Mouse (Mus musculus) C2C12 (cell line): ENCODE results near the gene C4b. TPM values are rescaled to one million over a fixed set of nuclear protein-coding genes. Genes with fewer than 3 reads are reported as not detected.

ENCODE experiments used
- H3K27me3 ChIP-seq: one replicate; pipeline ENCODE4 v1.6.1; 2011; ENCODE audit not compliant: control insufficient read depth, insufficient read depth, insufficient read length
- H3K36me3 ChIP-seq: one replicate; pipeline ENCODE4 v1.6.1; 2011; ENCODE audit not compliant: control insufficient read depth, insufficient read depth
- H3K4me3 ChIP-seq: one replicate; pipeline ENCODE4 v1.5.1; 2011; ENCODE audit warnings: mild to moderate bottlenecking, control low read depth; ENCODE audit not compliant: poor library complexity, insufficient read depth, severe bottlenecking
- H3K79me2 ChIP-seq: one replicate; pipeline ENCODE4 v1.6.1; 2011; ENCODE audit not compliant: control insufficient read depth, insufficient read depth
- H3K79me3 ChIP-seq: one replicate; pipeline ENCODE4 v1.6.1; 2011; ENCODE audit warnings: low read depth, control low read depth
- H3ac ChIP-seq: one replicate; pipeline ENCODE3; 2011; ENCODE audit warnings: low read depth; ENCODE audit not compliant: control insufficient read depth, insufficient read length
- CEBPB ChIP-seq: IDR thresholded peaks from one replicate; pipeline ENCODE4 v1.6.1; 2011; ENCODE audit warnings: low read depth, mild to moderate bottlenecking, control low read depth, moderate library complexity
- CTCF ChIP-seq: IDR thresholded peaks from one replicate; pipeline ENCODE4 v1.5.1; 2011; ENCODE audit not compliant: control insufficient read depth, insufficient read depth, insufficient read length
- FOSL1 ChIP-seq: IDR thresholded peaks from one replicate; pipeline ENCODE4 v1.8.0; 2011; ENCODE audit warnings: mild to moderate bottlenecking, low read length; ENCODE audit not compliant: poor library complexity, insufficient read depth, severe bottlenecking
- MAX ChIP-seq: IDR thresholded peaks from one replicate; pipeline ENCODE4 v1.6.1; 2011; ENCODE audit warnings: mild to moderate bottlenecking, control low read depth
- MYOD1 ChIP-seq: IDR thresholded peaks from one replicate; pipeline ENCODE4 v1.6.1; 2011; ENCODE audit warnings: low read depth; ENCODE audit not compliant: control insufficient read depth, insufficient read length
- MYOG ChIP-seq: IDR thresholded peaks from one replicate; pipeline ENCODE4 v1.6.1; 2011; ENCODE audit not compliant: control insufficient read depth, insufficient read length; ENCODE audit errors: extremely low read depth
- USF1 ChIP-seq: IDR thresholded peaks from one replicate; pipeline ENCODE4 v1.6.1; 2011; ENCODE audit warnings: low read depth, mild to moderate bottlenecking, control low read depth, moderate library complexity
- polyA plus RNA-seq: library from polyadenylated mRNA; unstranded; fragments of >200 nt; fragmentation: generic; extraction: Trizol; gene quantifications from one replicate; pipeline ENCODE4 v1.2.1, GENCODE M21; 2012; ENCODE audit warnings: missing spikeins

Gene C4b
- polyA plus RNA-seq, 1 experiment: not detected

DNA sequence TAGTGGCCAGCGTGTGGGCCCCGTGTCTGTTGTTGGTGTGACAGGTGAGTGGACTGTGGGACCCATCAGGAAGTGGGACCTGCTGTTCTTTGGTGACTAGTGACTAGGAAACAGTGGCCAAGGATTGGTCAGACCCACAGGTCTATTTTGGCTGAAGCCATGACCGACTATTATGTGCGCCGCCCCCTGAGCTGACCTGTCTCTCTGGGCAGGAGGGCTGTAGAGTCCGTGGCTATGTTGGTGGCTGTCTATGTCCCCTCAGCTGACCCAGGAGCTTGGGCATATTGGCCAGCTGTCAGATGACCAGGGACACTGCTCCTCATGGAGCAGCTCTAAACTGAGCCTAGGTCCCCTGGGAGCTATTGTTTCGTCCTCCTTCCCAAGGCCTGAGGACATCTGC lies 54.8 kb downstream of the C4b start:
- H3K27me3 ChIP-seq: peaks cover 52% of the 10 kb centered on the region
- H3ac ChIP-seq: no peak overlapping the region
- no peaks in the 10 kb centered on the region for H3K36me3 ChIP-seq
- TF ChIP-seq FOSL1: no peak
- TF ChIP-seq MAX: no peak
- TF ChIP-seq CEBPB: no peak
- no peak for TF ChIP-seq MYOG
- TF ChIP-seq MYOD1: no peak
- TF ChIP-seq CTCF: no peak
- H3K4me3 ChIP-seq: no peak overlapping the region
- no peaks in the 10 kb centered on the region for H3K79me2 ChIP-seq
- H3K79me3 ChIP-seq: no peaks in the 10 kb centered on the region

DNA sequence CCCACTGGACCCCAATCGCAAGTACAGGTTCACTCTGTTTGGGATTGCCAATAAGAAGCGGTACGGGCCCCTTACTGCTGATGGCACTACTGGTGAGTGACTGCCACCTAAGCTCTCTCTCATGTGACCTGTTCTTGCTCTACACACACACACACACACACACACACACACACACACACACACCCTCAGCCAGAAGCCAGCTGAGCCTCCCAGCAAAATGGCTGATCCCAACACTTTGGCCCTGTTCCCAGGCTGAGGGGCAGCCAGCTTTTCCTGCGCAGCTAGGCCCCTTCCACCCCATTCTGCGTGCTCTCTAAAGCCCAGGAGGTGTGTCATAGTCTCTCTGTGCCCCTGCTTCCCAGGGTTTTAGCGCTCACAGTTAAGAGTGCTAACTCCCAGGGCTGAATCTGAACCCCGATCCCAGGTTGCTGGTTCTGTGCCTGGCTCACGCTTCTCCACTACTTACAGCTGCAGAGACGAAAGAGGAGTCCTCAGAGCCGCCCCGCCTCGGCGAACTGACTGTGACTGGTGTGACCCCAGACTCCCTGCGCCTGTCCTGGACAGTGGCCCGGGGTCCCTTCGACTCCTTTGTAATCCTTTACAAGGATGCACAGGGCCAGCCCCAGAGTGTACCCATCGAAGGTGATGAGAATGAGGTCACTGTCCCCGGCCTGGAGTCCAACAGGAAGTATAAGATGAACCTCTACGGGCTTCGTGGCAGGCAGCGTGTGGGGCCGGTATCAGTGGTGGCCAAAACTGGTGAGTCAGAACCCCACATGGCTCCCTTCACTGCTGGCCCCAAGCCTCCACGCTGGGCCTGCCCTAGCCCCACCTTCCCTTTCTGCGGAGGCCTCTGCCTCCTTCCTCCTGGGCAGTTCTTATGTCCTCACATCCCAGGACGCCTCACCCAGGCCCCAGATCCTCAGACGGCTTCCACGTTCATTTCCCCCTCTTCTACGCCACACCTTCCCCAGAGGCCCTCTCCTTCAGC lies 58.3 kb downstream of the C4b start:
- Histone ChIP-seq H3K79me2 (no peaks in the 10 kb centered on the region), H3ac (peak overlapping the region; percentile 25), H3K36me3 (no peaks in the 10 kb centered on the region), H3K79me3 (no peaks in the 10 kb centered on the region), H3K27me3 (peaks cover 35% of the 10 kb centered on the region), H3K4me3 (no peak overlapping the region)
- no peak for TF ChIP-seq MYOG
- no peak for TF ChIP-seq MYOD1
- TF ChIP-seq CEBPB: no peak
- TF ChIP-seq USF1: no peak
- TF ChIP-seq MAX: peak; percentile 83
- no peak for TF ChIP-seq CTCF
- TF ChIP-seq FOSL1: peak; percentile 31

DNA sequence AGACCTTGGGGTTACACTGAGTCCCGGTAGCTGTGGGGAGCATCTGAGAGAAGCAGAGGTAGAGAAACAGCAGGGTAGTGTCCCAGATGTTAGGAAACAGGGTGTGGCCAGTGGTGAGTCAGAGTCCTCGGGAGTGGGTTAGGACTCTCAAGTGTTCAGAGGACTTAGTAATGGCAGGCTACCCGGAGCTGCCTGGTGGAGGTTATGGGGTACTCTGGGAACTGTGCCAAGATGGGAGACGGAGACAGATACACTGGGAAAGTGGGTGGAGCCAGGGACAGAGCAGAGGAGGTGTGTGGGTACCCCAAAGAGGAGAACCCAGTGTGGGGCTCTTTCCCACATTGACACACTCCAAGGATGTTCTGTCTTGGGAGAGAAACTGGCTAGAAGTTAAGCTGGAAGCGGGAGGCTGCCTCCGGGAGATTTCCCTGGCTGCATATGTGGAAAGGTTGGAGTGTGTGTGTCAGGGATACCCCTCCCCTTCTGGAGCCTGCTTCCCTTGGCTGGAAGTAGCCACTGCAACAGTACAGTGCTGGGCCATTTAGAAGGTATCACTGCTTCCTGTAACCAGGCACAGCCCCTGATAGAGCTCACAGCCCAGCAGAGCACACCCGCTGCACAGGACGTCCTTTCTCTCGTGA lies 59.3 kb downstream of the C4b start:
- no peak for TF ChIP-seq FOSL1
- peak; percentile 20 for TF ChIP-seq CEBPB
- no peaks in the 10 kb centered on the region for H3K79me2 ChIP-seq
- H3K36me3 ChIP-seq: no peaks in the 10 kb centered on the region
- H3K4me3 ChIP-seq: no peak overlapping the region
- peaks cover 31% of the 10 kb centered on the region for H3K27me3 ChIP-seq
- no peaks in the 10 kb centered on the region for H3K79me3 ChIP-seq
- H3ac ChIP-seq: no peak overlapping the region

DNA sequence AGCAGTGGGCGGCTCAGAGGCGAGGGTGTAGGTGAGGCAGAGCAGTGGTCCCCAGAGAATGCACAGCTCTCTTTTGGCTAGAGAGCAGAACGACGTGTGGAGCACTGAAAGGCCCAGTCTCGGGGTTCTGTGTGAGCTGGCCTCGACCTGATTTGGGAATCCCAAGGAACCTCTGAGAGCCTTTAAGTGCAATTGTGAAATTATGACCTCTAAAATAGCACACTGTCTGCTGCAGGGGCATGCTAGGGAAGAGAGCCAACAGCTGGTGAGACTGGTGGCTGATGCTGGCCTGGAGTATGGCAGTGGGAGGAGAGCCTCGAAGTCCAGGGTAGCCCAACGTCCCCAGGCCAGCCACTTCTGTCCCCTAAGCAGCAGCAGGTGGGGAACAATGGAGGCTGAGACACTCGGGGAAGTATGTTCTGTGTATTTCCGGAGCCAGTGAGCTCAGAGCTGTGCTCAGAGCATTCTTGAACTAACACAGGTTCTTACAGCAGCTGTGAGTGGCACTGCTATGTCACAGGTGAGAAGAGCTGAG lies 59.9 kb downstream of the C4b start:
- H3K4me3 ChIP-seq: no peak overlapping the region
- H3K79me2 ChIP-seq: no peaks in the 10 kb centered on the region
- H3ac ChIP-seq: no peak overlapping the region
- H3K27me3 ChIP-seq: peaks cover 32% of the 10 kb centered on the region
- no peak for TF ChIP-seq MAX
- TF ChIP-seq CEBPB: no peak
- TF ChIP-seq MYOD1: no peak
- no peak for TF ChIP-seq CTCF
- no peak for TF ChIP-seq USF1
- TF ChIP-seq MYOG: no peak
- TF ChIP-seq FOSL1: no peak
- H3K79me3 ChIP-seq: no peaks in the 10 kb centered on the region
- H3K36me3 ChIP-seq: no peaks in the 10 kb centered on the region

DNA sequence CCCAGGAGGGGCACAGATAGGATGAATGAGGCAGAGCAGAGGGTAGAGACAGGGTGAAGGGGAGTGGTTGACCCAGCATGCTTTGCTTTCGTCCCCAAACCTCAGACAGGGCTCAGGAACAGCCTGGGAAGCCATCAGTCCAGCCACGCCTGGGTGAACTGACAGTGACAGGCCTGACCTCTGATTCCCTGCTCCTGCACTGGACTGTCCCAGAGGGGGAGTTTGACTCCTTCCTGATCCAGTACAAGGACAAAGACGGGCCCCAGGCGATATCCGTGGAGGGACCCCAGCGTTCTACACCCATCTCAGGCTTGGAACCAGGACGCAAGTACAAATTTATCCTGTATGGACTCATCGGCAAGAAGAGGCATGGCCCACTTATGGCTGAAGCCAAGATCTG lies 60.5 kb downstream of the C4b start:
- Histone ChIP-seq H3K79me2 (no peaks in the 10 kb centered on the region), H3K4me3 (no peak overlapping the region), H3ac (no peak overlapping the region), H3K79me3 (no peaks in the 10 kb centered on the region), H3K27me3 (peaks cover 32% of the 10 kb centered on the region), H3K36me3 (no peaks in the 10 kb centered on the region)
- TF ChIP-seq USF1 (no peak), FOSL1 (no peak), CEBPB (no peak), MAX (no peak), CTCF (no peak), MYOD1 (no peak), MYOG (no peak)

DNA sequence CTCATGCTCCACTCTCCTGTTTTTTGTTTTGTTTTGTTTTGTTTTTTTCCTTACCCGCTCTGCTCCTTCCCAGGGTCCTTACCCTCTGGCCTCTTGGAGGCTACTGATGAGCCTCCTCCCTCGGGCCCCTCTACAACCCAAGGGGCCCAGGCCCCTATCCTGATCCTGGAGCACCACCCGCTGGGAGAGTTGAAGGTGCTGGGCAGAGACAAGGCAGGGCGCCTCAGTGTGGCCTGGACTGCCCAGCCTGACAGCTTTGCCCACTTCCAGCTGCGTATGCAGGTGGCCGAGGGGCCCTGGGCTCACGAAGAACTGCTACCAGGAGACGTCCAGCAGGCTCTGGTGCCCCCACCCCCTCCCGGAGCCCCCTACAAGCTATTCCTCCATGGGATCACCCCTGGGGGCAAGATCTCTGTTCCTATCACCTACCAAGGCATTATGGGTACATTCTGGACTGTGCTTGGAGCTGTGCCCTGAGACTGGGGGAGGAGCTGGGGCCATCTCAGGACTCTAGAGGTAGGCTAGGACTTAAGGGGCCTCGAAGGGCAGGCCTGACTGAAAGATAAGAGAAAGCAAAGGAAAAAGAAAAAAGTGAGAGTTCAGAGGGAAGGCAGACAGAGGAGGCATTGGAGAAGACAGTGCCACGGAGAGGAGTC lies 61.7 kb downstream of the C4b start:
- H3K36me3 ChIP-seq: no peaks in the 10 kb centered on the region
- H3K4me3 ChIP-seq: no peak overlapping the region
- H3ac ChIP-seq: no peak overlapping the region
- H3K79me3 ChIP-seq: no peaks in the 10 kb centered on the region
- TF ChIP-seq FOSL1: no peak
- TF ChIP-seq MYOG: no peak
- TF ChIP-seq CTCF: peak; percentile 61
- TF ChIP-seq MYOD1: no peak
- H3K79me2 ChIP-seq: no peaks in the 10 kb centered on the region
- H3K27me3 ChIP-seq: peaks cover 36% of the 10 kb centered on the region
